Mouse (Mus musculus) ES-E14 (cell line): ENCODE results near the gene Nubp2.

ENCODE experiments used
- MAFK ChIP-seq: IDR thresholded peaks from 2 replicates; pipeline ENCODE4 v1.6.1; 2014; ENCODE audit warnings: mild to moderate bottlenecking, low read depth, low read length, inconsistent platforms; ENCODE audit not compliant: insufficient read depth
- ZC3H11A ChIP-seq: IDR thresholded peaks from 2 replicates; pipeline ENCODE4 v1.6.1; 2012; ENCODE audit warnings: low read depth, mild to moderate bottlenecking, inconsistent platforms, low read length, borderline replicate concordance
- ZNF384 ChIP-seq: IDR thresholded peaks from 2 replicates; pipeline ENCODE4 v1.6.1; 2012; ENCODE audit warnings: low read depth, low read length, inconsistent platforms

DNA sequence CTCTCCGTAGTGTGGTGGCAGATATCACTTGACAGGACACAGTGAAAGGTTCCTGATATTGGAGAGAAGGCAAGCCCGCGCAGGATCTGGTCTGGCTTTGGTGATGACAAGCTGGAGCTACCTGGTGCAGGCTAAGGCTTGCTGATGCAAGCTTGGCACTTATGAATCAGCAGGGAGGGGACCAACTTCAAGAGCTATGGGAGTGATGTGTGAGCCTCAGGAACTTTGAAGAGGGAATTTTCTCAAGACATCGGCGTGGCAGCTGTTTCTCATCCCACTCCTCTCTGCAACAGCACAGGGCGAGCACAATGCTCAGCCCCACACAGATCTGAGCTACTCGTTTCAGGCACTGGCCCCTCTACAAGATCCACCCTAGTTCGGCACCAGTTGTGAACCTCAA lies 46.3 kb downstream of the Nubp2 start, which contains the start of gene Hagh:
- no peak for TF ChIP-seq MAFK
- TF ChIP-seq ZC3H11A, result no peak
- TF ChIP-seq ZNF384, result no peak
